Mouse (Mus musculus): ENCODE measurements around the gene Gm42791.

GRCm38 (mm10) chr5:149005701-149006361 is 10.9 kb upstream of the Gm42791 start:
- TF ChIP-seq CTCF (IDR thresholded peaks at IDR 0.05; ENCODE audit: low read depth), result no peak
- no peak for TF ChIP-seq EP300 (IDR thresholded peaks at IDR 0.05; ENCODE audit: low read depth)
